Comparison of ENCODE assay signal across 15 mouse cellular contexts in the genomic region with DNA sequence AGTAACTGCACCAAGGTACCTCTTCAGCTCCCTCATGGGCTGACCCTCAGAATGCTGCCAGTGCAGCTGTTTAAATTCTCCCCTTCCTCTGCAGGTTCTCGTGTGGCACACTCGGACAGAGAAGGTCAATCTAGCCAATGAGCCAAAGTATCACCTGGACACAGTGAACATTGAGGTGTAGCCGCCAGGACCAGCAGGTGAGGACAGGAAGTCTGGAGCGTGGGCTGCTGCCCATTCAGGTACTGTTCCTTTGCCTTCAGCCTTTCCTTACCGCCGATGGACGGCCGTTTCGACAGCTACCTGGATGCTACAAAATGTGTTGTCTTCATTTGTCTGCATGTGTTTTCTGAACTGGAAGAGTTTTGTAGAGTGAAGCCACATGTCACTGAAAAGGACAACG.
"Had no signal": no experiment of that assay in that cellular context is flagged by ENCODE, and none has a peak within 500 bp of the region (broad histone marks: within the 10 kb centered on the region; RNA-seq: fewer than 3 reads in every experiment).

No protein-coding gene starts in this region.

- ATAC-seq: lung, postnatal 0 days; midbrain, embryonic 16.5 days had no signal

- H3K27me3 ChIP-seq: kidney, embryonic 15.5 days; limb, embryonic 13.5 days; neural tube, embryonic 13.5 days had no signal

- H3K27ac ChIP-seq: kidney, embryonic 15.5 days; limb, embryonic 13.5 days; liver, embryonic 14.5 days; midbrain, embryonic 10.5 days; neural tube, embryonic 13.5 days had no signal

- H3K4me3 ChIP-seq: kidney, embryonic 15.5 days; limb, embryonic 13.5 days; midbrain, embryonic 10.5 days; neural tube, embryonic 13.5 days had no signal

- H3K9me3 ChIP-seq: kidney, embryonic 15.5 days; limb, embryonic 13.5 days; midbrain, embryonic 10.5 days; neural tube, embryonic 13.5 days had no signal

- H3K4me1 ChIP-seq: kidney, embryonic 15.5 days; limb, embryonic 13.5 days; midbrain, embryonic 10.5 days had no signal

- H3K4me2 ChIP-seq: kidney, embryonic 15.5 days; limb, embryonic 13.5 days; neural tube, embryonic 13.5 days had no signal

- H3K9ac ChIP-seq: kidney, embryonic 15.5 days; limb, embryonic 13.5 days; liver, embryonic 14.5 days; neural tube, embryonic 13.5 days had no signal

- DNase-seq: kidney, postnatal 14 days; lung, adult 2 months; lung, postnatal 4 days; retina, postnatal 1 day; right cerebral cortex, postnatal 4 days; spleen, adult 18-20 months; thymus, adult 18-20 months; thymus, postnatal 14 days had no signal
